9 mouse cellular contexts compared by ENCODE assay signal in the genomic region with DNA sequence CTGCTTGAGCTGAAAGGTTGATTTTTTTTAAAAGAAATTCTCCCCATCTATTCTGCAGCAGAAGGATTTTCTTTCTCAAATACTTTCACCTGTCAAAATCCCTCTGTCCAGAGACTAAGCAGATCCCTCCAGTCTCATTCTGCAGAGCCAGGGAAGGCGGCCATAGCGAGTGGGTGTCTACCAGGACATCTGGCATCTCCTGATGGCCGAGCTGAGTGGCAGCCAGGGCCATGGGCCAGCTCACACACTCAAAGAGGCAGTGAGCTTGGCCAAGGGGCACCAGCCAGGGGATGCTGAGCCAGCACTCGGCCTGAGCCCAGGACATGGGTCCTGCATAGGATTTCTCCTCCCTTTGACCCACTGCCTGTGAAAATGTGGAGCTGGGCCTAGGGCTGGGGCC.
DNase-seq lines count a peak whose midpoint lies in the region; TF ChIP-seq lines count a peak whose summit lies in the region.
"Had no signal": no experiment of that assay in that cellular context is flagged by ENCODE, and none has a peak within 500 bp of the region (broad histone marks: within the 10 kb centered on the region; RNA-seq: fewer than 3 reads in every experiment).

No protein-coding gene starts in this region.

- H3K4me3 ChIP-seq in lung, adult 2 months (replicated peaks; ENCODE audit: extremely low read depth, low read depth, low read length), result no peak overlapping the region
- H3K4me3 ChIP-seq in embryonic facial prominence, embryonic 10.5 days, result no peak overlapping the region
- no peak overlapping the region for H3K4me3 ChIP-seq in limb, embryonic 10.5 days
- H3K4me3 ChIP-seq: myocyte had no signal

- peak; percentile 13 for DNase-seq in lung, postnatal 10 days
- no peak for DNase-seq in lung, adult 2 months
- peak; percentile 45 for DNase-seq in embryonic facial prominence, embryonic 10.5 days (ENCODE audit: low spot score)
- DNase-seq in heart, postnatal 10 days, result peak; percentile 83 to 85
- no peak for DNase-seq in limb, embryonic 10.5 days (ENCODE audit: low spot score)
- DNase-seq in thymus, postnatal 25 days, result no peak
- DNase-seq in yolk sac, embryonic 10.5 days (ENCODE audit: low spot score), result no peak
- no peak for DNase-seq in c-Kit-positive CD71-positive TER-119-positive erythroid progenitor cells, embryonic 14.5 days (ENCODE audit: low spot score)

- no peaks in the 10 kb centered on the region for H3K9me3 ChIP-seq in embryonic facial prominence, embryonic 10.5 days
- H3K9me3 ChIP-seq in limb, embryonic 10.5 days (replicated peaks), result no peaks in the 10 kb centered on the region

- intact Hi-C loops in heart, postnatal 10 days (cut with DNase I), result loop anchor here (5.0 kb wide), 1 partner anchor 65 kb away; no protein-coding TSS in a partner anchor

- WGBS in lung, adult 2 months, result 57% methylated on average over 4 of the region's 4 CpGs
- 80% methylated on average over 4 of the region's 4 CpGs for WGBS in embryonic facial prominence, embryonic 10.5 days
- 67% methylated on average over 4 of the region's 4 CpGs for WGBS in limb, embryonic 10.5 days

- TF ChIP-seq POLR2A in lung, adult 2 months (IDR thresholded peaks at IDR 0.05; ENCODE audit: borderline replicate concordance, extremely low read depth, low read depth, low read length), result no peak

- peaks cover 9% of the 10 kb centered on the region for H3K27me3 ChIP-seq in embryonic facial prominence, embryonic 10.5 days (replicated peaks; ENCODE audit: low read depth, poor library complexity, severe bottlenecking)
- 0 out of 2 replicates have a peak, but pooled peaks cover 3% of the 10 kb centered on the region for H3K27me3 ChIP-seq in limb, embryonic 10.5 days (ENCODE audit: low read depth, poor library complexity, severe bottlenecking)

- H3K36me3 ChIP-seq in embryonic facial prominence, embryonic 10.5 days (replicated peaks), result no peaks in the 10 kb centered on the region
- H3K36me3 ChIP-seq in limb, embryonic 10.5 days, result no peaks in the 10 kb centered on the region

- no peaks in the 10 kb centered on the region for H3K4me1 ChIP-seq in lung, adult 2 months (ENCODE audit: control insufficient read depth, insufficient read depth, low read length)
- H3K4me1 ChIP-seq in embryonic facial prominence, embryonic 10.5 days, result peaks cover 51% of the 10 kb centered on the region
- H3K4me1 ChIP-seq in limb, embryonic 10.5 days, result peaks cover 46% of the 10 kb centered on the region

- H3K27ac ChIP-seq in embryonic facial prominence, embryonic 10.5 days (replicated peaks), result peak overlapping the region; percentile 49
- peak overlapping the region; percentile 61 for H3K27ac ChIP-seq in limb, embryonic 10.5 days

- no peak for TF ChIP-seq CTCF in lung, adult 2 months (IDR thresholded peaks at IDR 0.05; ENCODE audit: insufficient read depth, low read length)

Comparison
In these comparisons a context has a peak if more than half of its experiments do, and no peak if none do; other contexts are left out.
1. DNase-seq: peak in lung, postnatal 10 days (single experiment), embryonic facial prominence, embryonic 10.5 days (single experiment) and heart, postnatal 10 days (2 of 2); none in lung, adult 2 months (single experiment), limb, embryonic 10.5 days (single experiment), thymus, postnatal 25 days (single experiment), yolk sac, embryonic 10.5 days (single experiment) and c-Kit-positive CD71-positive TER-119-positive erythroid progenitor cells, embryonic 14.5 days (single experiment).